Mouse (Mus musculus) brain, embryonic 14.5 days (tissue): ENCODE data around the gene Nr4a1.

Experiments used
- CTCF ChIP-seq: fragments of 200-500 bp; IDR thresholded peaks from 2 replicates; pipeline ENCODE4 v1.5.1; 2012; ENCODE audit warnings: inconsistent platforms, mild to moderate bottlenecking, moderate library complexity, borderline replicate concordance; ENCODE audit not compliant: insufficient read depth, insufficient read length; ENCODE audit errors: extremely low read depth
- POLR2A ChIP-seq: fragments of 200-500 bp; IDR thresholded peaks from 2 replicates; pipeline ENCODE4 v1.6.1; 2012; ENCODE audit warnings: mild to moderate bottlenecking, inconsistent platforms, borderline replicate concordance; ENCODE audit not compliant: poor library complexity, insufficient read depth, insufficient read length, severe bottlenecking; ENCODE audit errors: extremely low read depth

- TF ChIP-seq CTCF, result no peak
- no peak for TF ChIP-seq POLR2A
Measured at GRCm38 (mm10) chr15:101320010-101320617, 66.0 kb downstream of the Nr4a1 start.
